Mouse (Mus musculus) hindbrain, embryonic 13.5 days (tissue): ENCODE results near the gene Hipk2. TPM values are rescaled to one million over a fixed set of nuclear protein-coding genes. Genes with fewer than 3 reads are reported as not detected.

Experiments used
- ATAC-seq: fragments of 200-750 bp; cut with Nextera tagmentation; 2 replicates; pipeline ENCODE4 v1.8.0; 2017; ENCODE audit warnings: moderate TSS enrichment; ENCODE audit not compliant: low FRiP score
- H3K27ac ChIP-seq: fragments of 300-500 bp; sonication (generic); 2 replicates; pipeline ENCODE4 v1.5.1; 2015; ENCODE audit warnings: inconsistent platforms, mild to moderate bottlenecking, moderate library complexity
- H3K27me3 ChIP-seq: fragments of 300-500 bp; sonication (generic); 2 replicates; pipeline ENCODE4 v1.6.1; 2015; ENCODE audit warnings: mild to moderate bottlenecking, inconsistent platforms
- H3K36me3 ChIP-seq: fragments of 300-500 bp; sonication (generic); 2 replicates; pipeline ENCODE4 v1.6.1; 2015; ENCODE audit warnings: mild to moderate bottlenecking, inconsistent platforms
- H3K4me1 ChIP-seq: fragments of 300-500 bp; sonication (generic); replicated peaks from 2 replicates; pipeline ENCODE4 v1.6.1; 2015; ENCODE audit warnings: inconsistent platforms
- H3K4me2 ChIP-seq: fragments of 300-500 bp; sonication (generic); 2 replicates; pipeline ENCODE4 v1.6.1; 2015; ENCODE audit warnings: inconsistent platforms, mild to moderate bottlenecking, moderate library complexity
- H3K4me3 ChIP-seq: fragments of 300-500 bp; sonication (generic); 2 replicates; pipeline ENCODE4 v1.5.1; 2015; ENCODE audit warnings: mild to moderate bottlenecking, inconsistent platforms
- H3K9ac ChIP-seq: fragments of 300-500 bp; sonication (generic); 2 replicates; pipeline ENCODE4 v1.6.1; 2015; ENCODE audit warnings: mild to moderate bottlenecking, inconsistent platforms
- H3K9me3 ChIP-seq: fragments of 300-500 bp; sonication (generic); 2 replicates; pipeline ENCODE4 v1.6.1; 2016; ENCODE audit warnings: inconsistent platforms
- WGBS: fragments of 180-500 bp; shearing (Covaris S2); methylation state at CpG from one replicate; pipeline ENCODE4 v1.1.7; 2015; 5-methylcytosine and 5-hydroxymethylcytosine counted together
- polyA plus RNA-seq: library from polyadenylated mRNA; unstranded; fragments of >200 nt; fragmentation: Nextera tagmentation; extraction: Ambion mirVana; gene quantifications from 2 replicates; pipeline ENCODE4 v1.2.1, GENCODE M21; 2015

The Hipk2 gene
- polyA plus RNA-seq, 1 experiment from 2014 or later: 39.6 TPM

DNA sequence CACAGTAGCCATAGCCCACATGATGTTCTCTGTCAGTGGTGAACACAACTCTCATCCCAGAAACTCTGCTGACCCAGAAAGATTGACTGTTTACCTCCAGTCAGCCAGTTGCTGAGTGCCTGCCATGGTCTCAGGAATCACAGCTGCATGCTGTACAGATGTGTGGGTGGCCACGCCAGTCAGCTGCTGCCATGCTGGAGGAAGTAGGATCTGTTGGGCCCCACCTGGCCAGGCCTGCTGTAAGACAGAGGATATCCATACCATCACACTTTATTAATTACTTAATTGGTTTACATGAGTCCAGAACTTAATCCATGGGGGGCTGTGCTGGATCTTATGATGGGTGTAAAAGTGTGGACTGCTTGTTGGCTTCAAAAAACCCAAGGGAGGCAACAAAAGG is 154.6 kb downstream of the Hipk2 start:
- Histone ChIP-seq H3K27me3 (no peaks in the 10 kb centered on the region), H3K4me1 (peaks cover 7% of the 10 kb centered on the region; the same call in 1 of the 2 replicates), H3K9me3 (no peaks in the 10 kb centered on the region), H3K9ac (no peak overlapping the region), H3K4me3 (no peak overlapping the region), H3K27ac (no peak overlapping the region), H3K4me2 (no peak overlapping the region), H3K36me3 (peaks cover 60% of the 10 kb centered on the region)
- ATAC-seq: no peak
- WGBS: 90% methylated on average over 1 of the region's 1 CpGs

DNA sequence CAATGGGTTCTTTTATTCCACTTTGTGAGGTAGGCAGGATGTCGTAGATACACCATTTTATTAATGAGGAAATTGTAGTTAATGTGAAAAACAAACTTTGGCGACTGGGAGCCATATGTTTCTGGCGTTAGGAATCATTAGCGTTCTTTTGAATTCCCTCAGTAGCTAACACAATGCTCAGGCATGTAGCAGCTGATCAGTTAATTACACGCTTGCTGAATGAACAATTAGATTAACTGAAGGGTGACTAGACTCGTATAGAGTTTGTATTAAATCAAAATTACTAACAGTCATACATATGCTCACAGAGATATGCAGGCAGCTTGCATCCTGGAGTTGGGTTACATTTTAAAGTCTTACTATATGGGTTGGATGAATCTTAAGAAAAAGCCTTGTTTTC is 156.7 kb downstream of the Hipk2 start:
- Histone ChIP-seq H3K27ac (no peak overlapping the region), H3K27me3 (no peaks in the 10 kb centered on the region), H3K9me3 (no peaks in the 10 kb centered on the region), H3K4me3 (no peak overlapping the region), H3K36me3 (peaks cover 73% of the 10 kb centered on the region), H3K4me1 (peaks cover 7% of the 10 kb centered on the region; the same call in 1 of the 2 replicates), H3K9ac (no peak overlapping the region), H3K4me2 (no peak overlapping the region)
- 25% methylated on average over 6 of the region's 6 CpGs for WGBS
- ATAC-seq: no peak

DNA sequence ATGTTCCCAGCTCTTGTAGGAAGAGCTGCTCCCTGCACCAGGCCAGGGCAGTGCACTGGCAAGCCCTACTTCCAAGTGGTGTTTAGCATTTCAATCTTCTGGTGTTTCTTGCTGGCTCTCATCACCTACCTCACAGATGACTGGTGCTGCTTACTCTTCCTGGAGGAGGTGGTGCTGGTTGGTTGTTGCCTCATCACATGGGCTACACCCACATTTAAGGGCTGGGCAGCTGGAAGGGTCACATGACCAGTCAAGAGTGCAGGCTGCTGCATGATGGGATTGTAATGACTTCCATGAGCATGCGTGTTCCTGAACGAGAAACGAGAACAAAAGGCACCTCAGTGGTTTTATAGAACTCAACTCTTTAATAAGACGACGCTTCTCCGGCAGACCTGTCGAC is 157.3 kb downstream of the Hipk2 start:
- Histone ChIP-seq H3K27ac (no peak overlapping the region), H3K9ac (no peak overlapping the region), H3K27me3 (no peaks in the 10 kb centered on the region), H3K4me1 (peaks cover 7% of the 10 kb centered on the region; the same call in 1 of the 2 replicates), H3K4me3 (no peak overlapping the region), H3K36me3 (peaks cover 76% of the 10 kb centered on the region), H3K9me3 (no peaks in the 10 kb centered on the region), H3K4me2 (no peak overlapping the region)
- no peak for ATAC-seq
- WGBS: 88% methylated on average over 7 of the region's 7 CpGs

DNA sequence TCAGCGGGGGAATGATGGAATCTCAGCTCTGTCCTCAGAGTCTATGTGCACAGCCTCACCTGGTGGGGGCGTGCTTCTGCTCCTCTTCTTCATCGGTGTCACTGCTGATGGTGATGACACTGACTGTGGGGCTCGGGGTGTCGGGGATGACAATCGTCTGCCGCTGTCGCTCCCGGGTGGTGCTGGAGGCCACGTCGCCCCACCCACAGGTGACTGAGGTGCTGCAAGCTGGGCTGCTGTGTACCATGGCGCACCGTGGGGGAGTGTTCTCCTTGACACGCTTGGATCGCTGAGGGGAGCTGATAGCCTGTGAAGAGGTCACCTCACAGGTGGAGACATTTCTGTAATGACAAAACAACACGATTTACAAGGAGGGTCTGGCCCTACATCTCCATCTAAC is 160.1 kb downstream of the Hipk2 start:
- 93% methylated on average over 16 of the region's 16 CpGs for WGBS
- Histone ChIP-seq H3K9me3 (no peaks in the 10 kb centered on the region), H3K36me3 (peaks cover 92% of the 10 kb centered on the region), H3K27ac (no peak overlapping the region), H3K4me3 (no peak overlapping the region), H3K27me3 (no peaks in the 10 kb centered on the region), H3K4me2 (no peak overlapping the region), H3K4me1 (peaks cover 5% of the 10 kb centered on the region; the same call in 1 of the 2 replicates), H3K9ac (no peak overlapping the region)
- ATAC-seq: no peak

DNA sequence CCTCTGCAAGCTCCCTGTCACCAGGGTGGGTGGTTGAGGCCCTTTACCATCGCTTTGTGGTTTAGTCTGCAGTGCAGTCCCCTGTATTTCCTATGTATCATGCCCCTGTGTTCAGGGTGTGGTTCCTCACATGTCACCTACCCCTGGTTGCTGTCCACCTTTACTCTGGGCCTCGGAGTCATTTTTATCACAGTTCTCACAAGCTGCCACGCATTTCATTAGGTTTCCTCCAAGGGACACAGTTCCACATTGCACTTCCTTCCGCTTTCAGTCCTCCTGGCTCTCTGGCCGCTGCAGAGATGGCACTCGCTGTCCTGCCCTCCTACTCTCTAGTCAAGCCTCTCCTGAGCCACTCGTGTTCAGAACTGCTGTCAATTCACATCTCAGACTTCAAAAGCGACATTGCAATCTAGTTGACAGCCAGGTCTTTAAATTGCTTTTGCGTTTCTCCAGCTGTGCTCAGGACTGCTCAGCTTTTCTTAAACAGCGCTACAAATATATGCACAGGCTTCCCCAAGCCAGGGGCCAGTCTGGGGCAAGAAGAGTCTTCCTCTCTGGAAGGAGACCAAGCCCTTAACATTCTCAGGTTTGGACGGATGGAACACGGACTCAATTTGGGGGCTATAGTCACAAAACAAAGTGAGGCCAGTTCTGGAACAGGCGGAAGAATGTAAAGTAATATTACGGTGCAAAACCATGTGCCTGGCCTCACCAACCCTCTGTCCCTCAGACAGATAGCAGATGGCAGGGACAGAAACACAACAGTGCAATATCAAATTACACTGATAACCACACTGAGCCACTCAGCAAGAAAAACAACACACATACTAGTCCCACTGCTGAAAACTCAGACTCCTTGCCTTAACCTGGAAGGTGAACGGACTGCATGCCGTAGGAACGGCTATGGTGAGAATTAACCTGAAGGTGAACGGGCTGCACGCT is 161.7 kb downstream of the Hipk2 start:
- Histone ChIP-seq H3K4me2 (no peak overlapping the region), H3K9me3 (no peaks in the 10 kb centered on the region), H3K9ac (no peak overlapping the region), H3K4me3 (no peak overlapping the region), H3K36me3 (peaks cover 94% of the 10 kb centered on the region), H3K27me3 (no peaks in the 10 kb centered on the region), H3K4me1 (no peaks in the 10 kb centered on the region), H3K27ac (no peak overlapping the region)
- ATAC-seq: no peak
- WGBS: 87% methylated on average over 19 of the region's 19 CpGs

DNA sequence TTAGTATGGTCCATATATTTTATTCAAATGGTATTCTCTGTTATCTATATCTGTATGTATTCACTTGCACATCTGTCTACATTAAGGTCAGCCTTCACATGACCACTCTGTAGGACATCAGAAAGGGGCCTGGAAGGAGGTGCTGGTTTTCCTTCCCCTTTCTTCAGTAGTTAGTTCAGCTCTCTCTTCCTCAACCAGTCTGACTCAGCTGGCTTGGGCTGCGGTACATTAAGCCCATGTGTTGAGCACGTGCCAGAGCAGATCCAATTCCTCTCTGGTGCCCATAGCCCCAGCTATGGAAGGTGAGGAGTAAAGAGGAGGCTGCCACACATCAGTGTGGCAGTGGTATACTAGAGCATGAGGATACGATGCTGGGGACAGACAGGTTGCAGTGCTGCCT is 165.5 kb downstream of the Hipk2 start:
- H3K27me3 ChIP-seq: no peaks in the 10 kb centered on the region
- H3K4me3 ChIP-seq: no peak overlapping the region
- no peak overlapping the region for H3K4me2 ChIP-seq
- H3K9me3 ChIP-seq: no peaks in the 10 kb centered on the region
- peaks cover 84% of the 10 kb centered on the region for H3K36me3 ChIP-seq
- 93% methylated on average over 3 of the region's 3 CpGs for WGBS
- H3K9ac ChIP-seq: no peak overlapping the region
- no peak for ATAC-seq
- no peak overlapping the region for H3K27ac ChIP-seq
- no peaks in the 10 kb centered on the region for H3K4me1 ChIP-seq

DNA sequence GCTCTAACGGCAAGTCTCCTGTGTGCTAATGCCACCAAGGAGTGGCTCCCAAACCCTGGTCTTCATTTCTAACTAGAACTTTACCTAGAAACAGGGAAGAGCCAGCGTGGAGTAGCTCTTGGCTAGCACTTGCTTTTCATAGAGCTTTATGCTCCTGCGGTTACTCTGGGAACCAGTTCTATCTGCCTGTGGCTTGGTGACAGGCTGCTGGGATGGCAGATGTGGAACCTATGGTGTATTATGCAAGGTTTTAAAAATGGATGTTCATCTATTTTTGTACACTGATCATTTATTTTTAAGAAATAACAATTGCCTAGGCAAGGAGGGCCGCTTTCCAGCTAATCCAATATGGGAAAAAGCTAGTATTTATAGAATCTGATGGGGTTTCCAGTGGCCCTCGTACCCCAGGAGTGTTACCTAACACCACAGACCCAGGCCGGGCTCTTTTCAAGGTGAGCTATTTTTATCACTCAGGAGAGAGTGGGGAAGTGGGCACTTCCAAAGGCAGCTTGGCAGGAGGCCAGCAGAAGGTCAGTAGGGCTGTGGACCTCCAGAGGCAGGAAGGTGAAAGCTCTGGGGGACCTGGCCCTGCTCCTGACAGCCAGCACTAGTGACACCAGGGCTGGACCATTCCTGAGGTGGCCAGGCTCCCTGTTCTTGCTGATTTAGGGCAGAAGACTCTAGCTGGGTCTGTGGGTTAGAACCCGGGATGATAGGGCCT is 171.5 kb downstream of the Hipk2 start:
- no peak for ATAC-seq
- Histone ChIP-seq H3K4me2 (no peak overlapping the region), H3K27me3 (no peaks in the 10 kb centered on the region), H3K9me3 (no peaks in the 10 kb centered on the region), H3K9ac (no peak overlapping the region), H3K4me1 (no peaks in the 10 kb centered on the region), H3K27ac (no peak overlapping the region), H3K4me3 (no peak overlapping the region), H3K36me3 (peaks cover 79% of the 10 kb centered on the region)
- 89% methylated on average over 7 of the region's 7 CpGs for WGBS

DNA sequence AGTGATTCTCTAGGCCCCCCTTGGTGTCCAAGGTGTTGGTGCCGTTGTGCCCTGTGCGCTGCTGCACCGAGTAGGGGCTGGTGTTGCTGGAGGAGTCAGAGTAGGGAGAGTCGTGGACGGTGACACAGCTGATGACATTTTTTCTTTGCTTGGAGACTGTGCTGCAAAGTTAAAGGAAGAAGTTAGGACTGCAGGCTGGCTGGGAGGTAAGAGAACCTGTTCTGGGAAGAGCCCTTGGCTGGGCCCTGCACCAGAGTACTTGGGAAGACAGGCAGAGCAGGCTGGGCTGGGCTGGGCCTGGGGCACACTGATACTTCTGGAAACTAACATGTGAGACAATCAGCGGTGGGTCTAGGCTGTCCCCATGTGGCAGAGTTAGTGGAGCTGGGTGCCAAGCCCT is 172.4 kb downstream of the Hipk2 start:
- ATAC-seq: no peak
- Histone ChIP-seq H3K9me3 (no peaks in the 10 kb centered on the region), H3K9ac (no peak overlapping the region), H3K4me3 (no peak overlapping the region), H3K27ac (no peak overlapping the region), H3K4me1 (no peaks in the 10 kb centered on the region), H3K4me2 (no peak overlapping the region), H3K36me3 (peaks cover 79% of the 10 kb centered on the region), H3K27me3 (no peaks in the 10 kb centered on the region)
- 95% methylated on average over 6 of the region's 6 CpGs for WGBS

DNA sequence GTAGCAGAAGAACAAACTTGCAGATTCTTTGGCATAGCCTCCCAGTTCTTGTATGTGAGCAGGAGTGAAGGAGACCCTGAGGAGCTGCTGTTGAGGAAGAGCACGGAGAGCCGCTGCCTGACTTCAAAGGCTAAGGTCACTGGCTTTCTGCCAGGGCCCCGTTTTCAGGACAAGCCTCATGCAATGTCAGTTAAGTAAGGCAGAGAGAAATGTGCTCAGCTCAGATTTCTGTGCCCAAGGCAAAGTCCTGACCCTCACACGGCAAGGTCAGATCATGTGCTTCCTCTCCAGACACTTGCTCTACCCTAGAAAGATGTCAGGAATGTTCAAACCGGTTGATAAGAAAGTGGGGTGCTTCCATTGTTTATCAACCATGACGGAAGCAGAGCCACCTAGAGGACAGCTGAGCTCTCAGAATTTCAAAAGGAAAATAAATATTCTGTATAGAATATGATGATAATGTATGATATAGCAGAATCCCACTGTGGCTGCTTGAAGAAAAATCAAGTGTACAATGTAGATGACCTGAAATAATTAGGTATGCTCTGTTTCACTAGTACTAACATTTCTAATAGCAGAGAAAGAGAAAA is 173.1 kb downstream of the Hipk2 start:
- H3K9ac ChIP-seq: no peak overlapping the region
- peaks cover 79% of the 10 kb centered on the region for H3K36me3 ChIP-seq
- H3K27me3 ChIP-seq: no peaks in the 10 kb centered on the region
- no peak overlapping the region for H3K4me3 ChIP-seq
- no peak overlapping the region for H3K4me2 ChIP-seq
- 61% methylated on average over 6 of the region's 6 CpGs for WGBS
- ATAC-seq: no peak
- no peak overlapping the region for H3K27ac ChIP-seq
- no peaks in the 10 kb centered on the region for H3K4me1 ChIP-seq
- no peaks in the 10 kb centered on the region for H3K9me3 ChIP-seq

DNA sequence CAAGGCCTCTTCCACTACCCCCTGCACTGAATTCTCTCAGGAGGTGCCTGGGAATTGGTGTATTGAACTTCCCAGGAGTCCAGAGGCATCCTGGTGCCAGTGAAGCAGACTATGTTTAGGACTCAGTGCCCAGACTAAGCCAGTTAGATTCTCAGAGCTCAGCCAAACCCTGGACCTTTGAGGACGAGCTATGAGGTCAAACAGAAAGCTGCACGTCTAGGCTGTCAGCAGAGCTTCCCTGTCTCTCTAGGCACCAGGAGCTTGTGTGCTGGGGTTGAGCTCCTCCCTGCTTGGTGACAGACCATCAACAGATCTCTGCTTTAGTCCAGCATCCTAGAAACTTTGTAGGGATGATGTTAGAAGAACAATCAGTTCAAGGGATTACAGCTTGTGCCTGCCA is 174.5 kb downstream of the Hipk2 start:
- Histone ChIP-seq H3K27me3 (no peaks in the 10 kb centered on the region), H3K9ac (no peak overlapping the region), H3K4me3 (no peak overlapping the region), H3K4me1 (no peaks in the 10 kb centered on the region), H3K27ac (no peak overlapping the region), H3K4me2 (no peak overlapping the region), H3K36me3 (peaks cover 81% of the 10 kb centered on the region), H3K9me3 (no peaks in the 10 kb centered on the region)
- 65% methylated on average over 2 of the region's 2 CpGs for WGBS
- ATAC-seq: no peak

DNA sequence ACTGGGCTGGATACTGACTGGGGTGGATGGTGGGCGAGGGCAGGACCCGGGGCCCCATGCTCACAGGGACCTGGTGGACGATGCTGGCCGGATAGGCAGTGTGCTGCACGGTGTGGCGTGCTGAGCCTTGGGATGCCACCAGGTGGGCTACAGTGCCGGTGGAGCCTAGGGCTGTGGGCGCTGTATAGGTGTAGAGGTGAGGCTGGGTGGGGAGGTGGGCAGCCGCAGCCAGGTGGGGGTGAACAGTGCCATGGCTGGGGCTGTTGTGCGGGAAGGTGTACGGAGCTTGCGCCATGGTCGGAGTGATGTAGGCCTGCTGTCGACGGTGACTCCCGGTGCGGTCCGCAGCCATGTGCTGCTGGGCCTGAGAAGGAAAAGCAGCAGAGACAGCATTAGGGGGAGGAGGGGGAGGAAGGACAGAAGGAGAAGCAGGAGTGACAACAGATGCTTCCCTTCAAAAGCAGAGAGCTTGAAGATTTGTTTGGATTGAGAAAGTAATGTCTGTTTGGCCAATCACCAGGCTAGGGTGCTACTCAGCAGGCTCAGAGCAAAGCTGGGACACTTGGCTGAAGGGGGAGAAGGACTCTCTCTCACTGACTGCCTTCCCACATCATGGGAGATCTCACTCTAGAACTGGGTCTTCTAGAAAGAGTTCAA is 177.6 kb downstream of the Hipk2 start:
- Histone ChIP-seq H3K36me3 (peaks cover 89% of the 10 kb centered on the region), H3K9me3 (no peaks in the 10 kb centered on the region), H3K27me3 (no peaks in the 10 kb centered on the region), H3K9ac (no peak overlapping the region), H3K4me3 (no peak overlapping the region), H3K27ac (no peak overlapping the region; the same call in 1 of the 2 replicates), H3K4me2 (no peak overlapping the region), H3K4me1 (no peaks in the 10 kb centered on the region)
- 97% methylated on average over 18 of the region's 18 CpGs for WGBS
- no peak; the same call in 1 of the 2 replicates for ATAC-seq

DNA sequence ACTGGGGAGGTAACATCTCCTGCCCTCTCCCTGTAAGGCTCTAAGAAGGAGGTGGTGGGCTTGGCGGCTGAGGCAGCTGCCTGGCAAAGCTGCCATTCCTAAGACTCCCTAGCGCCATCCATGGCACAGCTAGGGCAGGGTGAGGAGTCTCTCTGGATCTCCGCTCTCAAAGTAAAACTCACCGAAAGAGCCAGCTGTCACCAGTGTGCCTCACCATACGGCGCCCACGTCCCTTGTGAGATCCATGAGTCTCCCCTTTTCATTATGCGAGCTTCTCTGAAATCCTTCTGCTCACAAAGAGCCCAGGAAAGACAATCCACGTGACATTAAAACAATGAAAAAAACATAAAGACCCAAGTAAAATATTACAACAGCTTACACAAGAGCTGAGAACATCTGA is 179.4 kb downstream of the Hipk2 start:
- Histone ChIP-seq H3K9me3 (no peaks in the 10 kb centered on the region), H3K9ac (no peak overlapping the region), H3K36me3 (peaks cover 87% of the 10 kb centered on the region), H3K27ac (peak overlapping the region; percentile 55), H3K4me1 (no peaks in the 10 kb centered on the region), H3K27me3 (no peaks in the 10 kb centered on the region), H3K4me3 (no peak overlapping the region), H3K4me2 (no peak overlapping the region)
- WGBS: 67% methylated on average over 9 of the region's 9 CpGs
- ATAC-seq: no peak
